Mouse (Mus musculus) spleen, adult 18-20 months (tissue): ENCODE results near the gene Gabarapl1.

Experiments
- DNase-seq, 2 experiments: peaks; one replicate each; pipeline ENCODE4 v3.0.0; 2022; ENCODE audit warnings: mixed read lengths in 2 of 2

Gabarapl1 gene

DNA sequence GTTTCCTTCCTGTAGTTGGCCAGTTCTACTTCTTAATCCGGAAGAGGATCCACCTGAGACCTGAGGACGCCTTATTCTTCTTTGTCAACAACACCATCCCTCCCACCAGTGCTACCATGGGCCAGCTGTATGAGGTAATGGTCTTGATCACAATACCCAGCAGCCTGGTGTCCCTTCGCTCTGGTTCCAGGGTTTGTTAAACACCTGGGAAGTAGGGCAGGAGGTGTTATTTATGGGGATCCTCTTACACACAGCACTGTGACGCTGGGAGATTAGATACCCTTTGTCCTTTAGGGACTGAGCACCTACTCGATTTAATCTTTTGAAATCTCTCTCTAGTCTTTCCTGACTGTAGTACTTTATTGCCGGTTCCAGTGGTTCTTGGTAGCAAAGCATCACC, 5.6 kb downstream of the Gabarapl1 start:
- DNase-seq, result no peak

DNA sequence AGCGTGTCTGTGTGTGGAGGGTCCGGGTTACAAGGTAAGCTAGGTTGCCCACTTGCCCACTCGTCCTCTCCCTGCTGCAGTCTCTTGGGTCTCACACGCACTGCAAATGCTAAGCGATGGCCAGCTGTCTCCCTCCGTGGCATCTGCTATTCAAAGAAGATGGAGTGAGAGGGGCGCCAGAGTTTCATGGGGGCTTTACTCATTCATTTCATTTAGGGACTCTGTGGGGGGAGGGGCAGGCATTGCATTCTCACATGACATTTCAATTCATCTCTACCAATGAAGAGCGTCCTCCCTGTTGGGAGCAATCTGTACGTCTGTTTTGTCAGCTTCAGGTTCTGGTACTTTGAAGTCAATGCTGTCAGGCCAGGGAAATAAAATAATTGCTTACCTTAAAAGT, 9.0 kb downstream of the Gabarapl1 start:
- DNase-seq, result no peak

DNA sequence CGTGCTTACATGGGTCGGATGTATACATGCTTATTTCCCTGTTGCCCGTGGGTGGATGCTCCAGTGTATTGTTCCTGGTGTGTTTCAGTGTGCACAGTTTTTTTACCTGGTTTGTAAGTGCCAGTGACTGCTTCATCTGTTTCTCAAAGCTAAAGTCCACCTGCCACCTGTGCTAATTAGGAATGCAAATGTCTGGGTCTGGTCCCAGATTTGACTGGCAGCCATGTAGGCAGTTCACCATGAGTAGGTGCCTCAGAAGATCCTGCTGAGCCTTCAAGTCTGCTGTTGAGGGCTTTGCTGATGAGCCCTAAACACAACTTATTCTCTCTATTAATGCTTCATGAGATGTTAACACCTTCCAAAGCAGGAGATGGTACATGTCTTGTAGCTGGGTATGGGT, 9.6 kb downstream of the Gabarapl1 start:
- no peak for DNase-seq

DNA sequence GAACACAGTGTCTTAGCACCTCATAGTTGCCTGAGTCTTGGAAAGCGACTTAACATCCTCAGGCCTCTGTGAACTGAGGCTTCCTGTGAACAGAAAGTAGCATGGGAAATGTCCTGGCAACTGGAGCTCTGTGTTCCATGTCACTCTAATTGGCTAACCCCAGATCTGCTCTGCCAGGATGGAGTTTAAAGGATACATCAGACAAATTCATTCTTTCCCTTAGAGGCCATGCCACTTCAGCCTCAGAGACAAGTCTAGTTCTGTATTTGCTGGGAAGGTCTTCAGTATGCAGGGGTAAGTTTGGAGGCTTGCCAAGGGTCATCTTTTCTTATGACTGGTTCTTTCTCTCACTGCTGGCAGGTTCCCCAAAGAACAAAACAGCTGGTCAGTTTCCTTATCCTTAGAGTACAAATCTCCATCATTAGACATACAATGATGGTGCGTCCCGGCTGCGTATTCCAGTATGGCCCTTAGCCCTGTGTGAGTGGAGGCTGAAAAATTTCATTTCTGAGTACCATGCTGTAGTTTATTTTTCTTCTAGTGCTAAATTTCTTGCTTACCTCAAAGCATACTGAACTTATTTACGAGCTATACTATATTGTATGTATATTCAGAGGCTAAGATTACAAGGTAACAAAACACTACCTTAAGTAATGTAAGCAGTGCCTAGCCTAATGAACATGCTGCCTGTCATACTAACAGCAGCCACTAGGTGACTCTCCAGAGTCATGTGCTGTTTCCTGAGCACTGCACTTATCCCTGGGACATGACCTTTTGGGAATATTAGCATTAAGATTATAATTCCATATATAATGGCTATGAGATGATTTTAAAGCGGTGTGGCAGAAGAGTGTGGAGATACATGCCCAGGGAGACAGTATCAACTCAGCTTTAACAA, 11.0 kb downstream of the Gabarapl1 start:
- DNase-seq, result peak in 1 of 2 experiments; percentile 59

DNA sequence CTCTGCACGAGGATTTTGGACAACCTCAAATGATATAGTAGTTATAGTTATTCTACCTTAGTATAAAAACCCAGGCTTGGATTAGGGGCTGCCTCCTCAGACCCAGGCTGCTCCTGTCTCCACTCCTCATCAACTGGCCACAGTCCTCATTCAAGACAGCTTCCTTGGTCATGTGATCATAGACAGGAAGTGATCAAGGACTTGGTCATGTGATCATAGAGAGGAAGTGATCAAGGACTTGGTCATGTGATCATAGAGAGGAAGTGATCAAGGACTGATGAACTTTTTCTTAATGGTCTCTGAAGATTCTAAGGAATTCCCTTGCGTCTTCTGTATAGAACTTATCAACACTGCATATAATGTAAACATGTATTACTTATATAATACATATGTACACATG, 14.3 kb downstream of the Gabarapl1 start:
- DNase-seq, result no peak

DNA sequence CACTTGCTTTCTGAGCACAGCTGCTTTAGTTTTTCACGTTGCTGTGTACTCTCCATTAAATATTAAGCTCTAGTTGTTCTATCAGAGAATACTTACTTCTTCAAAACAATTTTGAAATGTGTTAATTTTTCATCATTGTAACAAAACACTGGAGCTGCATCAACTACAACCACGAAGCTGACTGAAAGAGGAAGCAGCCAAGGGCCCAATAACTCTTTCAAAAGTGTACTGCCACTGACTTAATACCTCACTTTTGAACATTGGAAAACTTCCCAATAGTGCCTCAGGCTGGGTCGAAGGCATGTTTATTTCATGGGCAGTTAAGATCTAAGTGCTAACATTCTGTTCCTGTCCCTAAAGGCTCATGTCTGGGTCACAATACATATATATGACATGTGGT, 15.0 kb downstream of the Gabarapl1 start:
- DNase-seq, result no peak

DNA sequence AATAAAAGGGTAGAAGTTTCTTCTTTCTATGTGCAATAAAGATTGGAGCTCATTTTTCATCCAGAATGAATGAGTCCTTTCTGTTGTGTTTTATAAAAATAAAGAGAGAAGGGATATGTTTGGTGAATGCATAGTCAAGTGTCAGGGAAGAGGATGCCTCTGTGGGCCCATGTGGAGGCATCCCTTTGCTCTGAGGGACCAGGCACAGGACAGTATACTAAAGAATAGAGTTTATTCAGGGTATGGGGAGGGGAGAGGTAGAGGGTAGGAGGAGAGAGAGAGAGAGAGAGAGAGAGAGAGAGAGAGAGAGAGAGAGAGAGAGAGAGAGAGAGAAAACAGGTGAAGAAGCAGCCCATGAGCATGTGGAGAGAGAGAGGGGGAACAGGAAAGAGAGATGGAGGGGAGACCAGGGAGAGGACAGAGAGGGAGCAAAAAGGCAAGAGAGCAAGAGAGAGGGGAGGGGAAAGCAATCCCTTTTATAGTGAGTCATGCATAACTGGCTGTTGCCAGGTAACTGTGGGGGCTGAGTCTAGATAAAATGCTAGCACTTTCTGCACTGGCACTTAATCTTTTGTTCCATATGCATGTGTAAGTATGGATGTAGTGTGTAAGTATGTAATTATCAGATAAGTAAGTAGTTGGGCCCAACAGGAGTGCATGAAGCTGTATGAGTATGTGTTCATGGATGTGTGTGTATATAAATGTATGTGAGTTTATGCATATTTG, 24.5 kb downstream of the Gabarapl1 start:
- no peak for DNase-seq

DNA sequence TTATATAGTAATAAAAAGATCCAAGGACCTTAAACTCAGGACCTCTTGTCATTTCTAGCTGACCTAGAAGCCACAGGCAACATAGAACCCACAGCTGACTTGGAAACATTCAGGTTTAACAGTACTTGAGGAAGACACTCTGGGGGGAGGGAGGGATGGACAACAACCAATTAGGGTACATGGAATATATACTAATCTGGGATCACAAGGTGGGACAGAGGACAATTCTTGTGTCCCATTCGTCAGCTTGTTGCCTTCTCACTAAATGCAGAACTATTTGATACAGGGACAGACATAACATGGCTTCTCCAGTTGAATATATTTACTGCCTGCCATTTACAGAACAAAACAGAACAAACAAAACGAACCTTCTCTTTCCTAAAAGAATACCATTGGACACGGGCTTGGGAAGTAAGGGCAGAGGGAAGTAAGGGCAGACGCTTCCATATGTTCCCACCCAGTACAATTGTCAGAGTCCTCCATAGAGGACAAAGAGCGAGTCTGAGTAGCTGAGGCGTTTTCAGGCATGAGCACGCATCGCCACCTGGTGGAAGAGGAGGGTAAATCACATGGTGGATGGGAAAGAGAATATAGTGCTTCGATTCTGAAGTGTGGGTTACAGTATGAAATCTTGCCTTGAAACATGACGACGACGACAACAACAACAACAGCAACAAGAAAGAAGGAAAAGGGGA, 26.1 kb downstream of the Gabarapl1 start:
- peak; percentile 21 to 72 for DNase-seq

DNA sequence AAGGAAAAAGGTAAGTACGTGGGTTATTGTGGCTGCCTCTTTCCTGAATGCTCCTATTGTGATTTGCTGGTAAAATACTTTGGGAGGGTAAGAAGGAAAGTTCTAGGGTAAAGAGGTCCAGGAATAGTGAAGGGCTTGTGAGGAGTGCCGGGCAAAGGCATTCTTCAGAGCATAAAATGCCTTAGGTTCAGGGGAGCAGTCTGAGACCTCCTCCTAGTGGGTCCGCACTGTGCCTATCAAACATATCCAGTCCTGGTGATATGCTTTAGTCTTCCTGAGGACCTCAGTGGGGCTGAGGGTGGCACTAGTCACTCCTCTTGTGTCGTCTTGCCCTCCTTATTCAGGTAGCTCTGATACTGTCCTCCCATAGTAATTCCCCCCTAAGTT, 26.7 kb downstream of the Gabarapl1 start:
- no peak for DNase-seq

DNA sequence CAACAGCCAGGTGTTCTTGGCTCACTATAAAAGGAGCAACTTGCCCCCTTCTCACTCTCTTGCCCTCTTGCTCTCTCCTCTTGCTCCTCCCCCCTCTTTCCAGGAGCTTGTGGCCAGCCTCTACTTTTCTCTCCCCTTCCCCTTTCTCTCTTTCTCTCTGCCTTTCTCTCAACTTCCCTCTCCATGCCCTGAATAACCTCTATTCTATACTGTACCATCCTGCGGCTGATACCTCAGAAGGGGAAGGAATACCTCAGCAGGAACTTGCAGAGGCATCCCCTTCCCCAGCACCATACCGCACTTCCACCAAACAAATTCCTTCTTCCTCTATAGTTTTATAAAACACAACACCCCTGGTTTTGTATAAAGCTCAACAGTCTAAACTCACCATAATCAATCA, 32.3 kb downstream of the Gabarapl1 start:
- DNase-seq, result no peak

DNA sequence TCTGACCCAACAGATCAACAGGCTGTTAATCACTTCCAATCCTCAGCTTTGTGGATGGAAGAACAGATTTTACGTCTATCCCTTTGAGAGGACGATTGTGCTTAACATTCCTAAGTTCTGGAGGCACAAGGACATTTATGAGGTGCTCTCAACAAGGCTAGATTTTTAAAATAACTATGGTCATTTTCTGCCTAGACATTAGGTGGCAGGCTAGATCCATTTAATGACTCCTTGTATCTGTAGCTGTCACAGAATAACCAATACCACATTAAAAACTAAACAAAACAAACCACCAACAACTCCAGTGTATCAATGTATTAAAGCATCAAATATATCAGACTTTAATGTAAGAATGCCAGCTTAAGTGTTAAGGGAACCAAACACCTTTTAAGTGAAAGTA, 42.4 kb downstream of the Gabarapl1 start:
- DNase-seq, result no peak

DNA sequence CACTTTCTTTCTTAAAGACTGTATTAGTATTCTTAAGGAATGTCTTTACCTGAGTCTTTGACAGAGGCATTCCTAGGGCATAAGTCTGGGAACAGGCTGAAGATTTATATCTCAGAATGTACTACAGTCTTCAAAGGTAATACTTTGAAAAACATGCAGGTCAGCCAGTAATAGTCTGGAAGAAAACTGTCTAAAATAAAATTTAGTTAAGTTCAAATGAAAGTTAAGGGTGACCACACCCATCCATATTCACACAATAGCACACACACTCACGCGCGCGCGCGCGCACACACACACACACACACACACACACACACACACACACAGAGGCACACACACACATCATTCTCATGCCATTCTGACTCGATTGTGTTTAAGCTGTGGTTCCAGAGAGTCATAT, 44.6 kb downstream of the Gabarapl1 start, which contains the start of gene Klre1:
Gene Klre1 (plus strand): TSS at position 301 of the 400 bp plus-strand sequence.
- no peak for DNase-seq

DNA sequence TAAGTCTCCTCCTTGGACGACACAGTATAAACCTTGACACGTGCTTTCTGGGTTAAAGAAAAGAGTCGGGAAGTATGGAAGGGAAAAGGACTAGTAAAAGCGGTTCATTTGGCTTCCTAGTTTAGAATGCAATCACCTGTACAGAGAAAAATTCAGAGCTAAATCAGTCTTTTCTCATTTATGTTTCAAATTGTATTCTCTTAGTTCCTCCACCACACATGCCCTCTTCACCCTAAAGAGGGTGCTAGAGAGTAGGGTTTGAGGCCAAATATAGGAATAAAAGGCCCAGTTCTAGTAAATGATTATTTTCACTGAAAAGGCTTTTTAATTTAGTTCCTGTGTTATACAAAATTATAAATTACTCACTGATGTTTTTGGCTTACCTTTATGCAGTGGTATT, 48.3 kb downstream of the Gabarapl1 start:
- DNase-seq, result no peak

DNA sequence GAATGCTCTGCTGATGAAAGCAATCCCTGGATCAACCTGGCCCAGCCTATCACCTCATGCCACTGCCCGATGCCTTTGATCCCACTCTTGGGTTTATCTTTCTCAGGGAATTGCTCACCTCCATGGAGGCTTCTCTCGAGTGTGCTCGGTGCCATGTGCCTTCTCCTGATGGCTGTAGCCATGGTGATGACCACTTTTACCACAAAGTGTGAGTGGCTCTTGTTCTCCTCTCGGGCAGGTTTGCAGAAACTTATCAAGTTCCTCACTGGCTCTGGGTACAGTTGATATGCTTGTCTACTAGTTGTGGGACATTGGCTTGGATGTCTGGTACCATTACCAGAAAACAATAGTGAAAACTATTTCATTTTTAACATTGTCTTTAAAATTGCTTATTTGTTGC, 48.9 kb downstream of the Gabarapl1 start:
- no peak for DNase-seq

DNA sequence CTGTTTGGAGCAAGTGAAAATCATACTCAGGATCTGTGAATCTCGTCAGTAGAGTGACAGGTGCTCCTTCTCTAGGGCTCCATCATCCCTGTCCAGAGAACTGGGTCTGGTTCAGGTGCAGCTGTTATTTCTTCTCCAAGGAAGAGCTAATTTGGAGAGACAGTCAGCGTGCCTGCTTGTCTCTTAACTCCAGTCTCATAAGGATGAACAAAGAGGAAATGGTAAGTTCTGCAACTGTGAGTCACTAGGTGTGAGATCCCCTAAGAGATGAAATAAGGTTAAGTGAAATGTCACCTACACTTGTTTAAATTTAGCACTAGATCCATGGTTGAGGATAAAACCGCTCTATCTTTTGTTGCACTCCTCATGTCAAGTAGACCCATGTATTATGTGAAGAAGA, 50.1 kb downstream of the Gabarapl1 start:
- no peak for DNase-seq

DNA sequence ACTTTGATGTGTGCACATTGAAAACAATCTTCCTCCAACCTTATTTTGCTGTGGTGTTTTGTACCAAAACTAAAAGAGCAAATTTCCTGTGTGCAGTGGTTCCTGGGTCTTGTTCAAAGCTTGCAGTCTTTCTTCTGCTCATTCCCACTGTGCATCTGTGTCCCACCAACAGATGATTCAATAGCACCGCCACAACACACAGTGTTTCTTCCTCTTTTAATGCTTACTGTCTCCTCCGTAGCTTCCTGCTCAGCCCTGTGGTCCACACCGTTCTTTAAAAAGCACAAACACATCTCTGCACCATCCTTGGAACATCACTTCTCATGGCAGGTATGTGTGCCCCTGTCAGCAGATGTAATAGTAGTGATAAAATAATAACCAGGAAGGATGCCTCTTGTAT, 58.5 kb downstream of the Gabarapl1 start, which contains the start of gene Klrd1:
Gene Klrd1 (plus strand): TSS at position 275 of the 400 bp plus-strand sequence.
- no peak for DNase-seq
